Mouse (Mus musculus) kidney, embryonic 14.5 days (tissue): ENCODE data around the gene Pzp. TPM values are rescaled to one million over a fixed set of nuclear protein-coding genes. Genes with fewer than 3 reads are reported as not detected.

Experiments used
- ATAC-seq: fragments of 200-750 bp; cut with Nextera tagmentation; 2 replicates; pipeline ENCODE4 v1.8.0; 2017; ENCODE audit warnings: moderate number of reproducible peaks, mild to moderate bottlenecking, moderate TSS enrichment, moderate library complexity; ENCODE audit not compliant: low FRiP score, low TSS enrichment
- H3K27ac ChIP-seq: fragments of 300-500 bp; sonication (generic); 2 replicates; pipeline ENCODE4 v1.5.1; 2014; ENCODE audit warnings: low read depth, mild to moderate bottlenecking, low read length, moderate library complexity, mixed read lengths
- H3K27me3 ChIP-seq: fragments of 300-500 bp; sonication (generic); 2 replicates; pipeline ENCODE4 v1.6.1; 2014; ENCODE audit warnings: mild to moderate bottlenecking, low read length; ENCODE audit not compliant: control insufficient read depth, insufficient read depth
- H3K36me3 ChIP-seq: fragments of 300-500 bp; sonication (generic); 2 replicates; pipeline ENCODE4 v1.6.1; 2014; ENCODE audit warnings: low read length, mixed read lengths; ENCODE audit not compliant: control insufficient read depth, insufficient read depth
- H3K4me1 ChIP-seq: fragments of 300-500 bp; sonication (generic); 2 replicates; pipeline ENCODE4 v1.6.1; 2014; ENCODE audit warnings: low read length, mixed read lengths; ENCODE audit not compliant: control insufficient read depth, insufficient read depth
- H3K4me2 ChIP-seq: fragments of 300-500 bp; sonication (generic); replicated peaks from 2 replicates; pipeline ENCODE4 v1.6.1; 2014; ENCODE audit warnings: low read depth, mild to moderate bottlenecking, low read length
- H3K4me3 ChIP-seq: fragments of 300-500 bp; sonication (generic); 2 replicates; pipeline ENCODE4 v1.5.1; 2014; ENCODE audit warnings: mild to moderate bottlenecking, low read length
- H3K9ac ChIP-seq: fragments of 300-500 bp; sonication (generic); 2 replicates; pipeline ENCODE4 v1.6.1; 2014; ENCODE audit warnings: low read depth, mild to moderate bottlenecking, low read length, moderate library complexity
- H3K9me3 ChIP-seq: fragments of 300-500 bp; sonication (generic); 2 replicates; pipeline ENCODE4 v1.6.1; 2016; ENCODE audit warnings: low read length; ENCODE audit not compliant: control insufficient read depth
- WGBS: fragments of 180-500 bp; shearing (Covaris S2); extraction: QIAGEN DNeasy Blood & Tissue Kit; methylation state at CpG from one replicate; pipeline ENCODE4 v1.1.7; 2014; 5-methylcytosine and 5-hydroxymethylcytosine counted together
- polyA plus RNA-seq: library from polyadenylated mRNA; unstranded; fragments of >200 nt; fragmentation: Nextera tagmentation; extraction: Ambion mirVana; gene quantifications from 2 replicates; pipeline ENCODE4 v1.2.1, GENCODE M21; 2014

The Pzp gene
- polyA plus RNA-seq, 1 experiment from 2014 or later, result 1.0 TPM

DNA sequence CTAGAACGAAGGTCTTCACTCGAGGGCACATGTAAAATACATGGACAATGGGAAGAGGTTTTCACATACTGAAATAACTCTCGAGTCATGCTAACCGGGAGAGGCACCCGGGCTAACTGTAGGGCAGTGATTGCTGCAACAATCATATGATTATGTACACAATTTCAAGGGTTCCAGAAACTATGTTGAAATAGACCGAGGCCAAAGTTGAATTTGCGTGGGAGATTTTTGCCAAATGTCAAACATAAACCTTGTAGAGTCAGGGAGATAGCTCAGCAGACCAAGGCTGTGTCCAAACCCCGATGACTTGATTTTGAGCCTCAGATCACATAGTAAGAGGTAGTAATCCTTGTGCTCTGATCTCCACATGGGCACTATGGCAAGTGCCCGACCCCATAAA is 6.2 kb upstream of the Pzp start:
- H3K4me2 ChIP-seq, result no peak overlapping the region
- no peak overlapping the region for H3K27ac ChIP-seq
- H3K27me3 ChIP-seq, result no peaks in the 10 kb centered on the region
- 88% methylated on average over 9 of the region's 9 CpGs for WGBS
- no peaks in the 10 kb centered on the region for H3K36me3 ChIP-seq
- H3K4me1 ChIP-seq, result no peaks in the 10 kb centered on the region
- ATAC-seq, result no peak
- H3K9ac ChIP-seq, result no peak overlapping the region
- no peak overlapping the region for H3K4me3 ChIP-seq
- H3K9me3 ChIP-seq, result no peaks in the 10 kb centered on the region

DNA sequence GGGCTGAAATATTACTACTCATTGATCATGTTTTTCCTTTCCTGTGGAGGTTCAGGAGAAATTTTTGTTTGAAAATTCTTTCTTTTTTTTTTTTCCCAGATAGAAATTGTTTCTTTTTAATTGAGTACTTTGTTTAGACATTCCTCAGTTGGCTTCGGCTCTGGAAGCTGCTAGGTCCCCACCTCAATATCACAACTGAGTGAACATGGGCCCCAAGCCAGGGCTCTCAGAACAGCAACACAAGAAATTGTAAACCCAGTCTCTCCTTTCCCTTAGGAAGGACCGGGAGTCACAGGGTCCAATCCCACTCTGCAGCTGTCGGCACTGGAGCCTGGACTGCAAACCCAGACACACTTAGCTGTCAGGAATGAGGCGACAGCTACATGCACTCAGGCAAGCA is 2.0 kb upstream of the Pzp start:
- H3K4me3 ChIP-seq, result no peak overlapping the region
- no peak overlapping the region for H3K4me2 ChIP-seq
- peaks cover 3% of the 10 kb centered on the region; the same call in 1 of the 2 replicates for H3K9me3 ChIP-seq
- no peaks in the 10 kb centered on the region for H3K36me3 ChIP-seq
- H3K27me3 ChIP-seq, result no peaks in the 10 kb centered on the region
- 59% methylated on average over 4 of the region's 4 CpGs for WGBS
- H3K27ac ChIP-seq, result no peak overlapping the region
- H3K9ac ChIP-seq, result no peak overlapping the region
- H3K4me1 ChIP-seq, result no peaks in the 10 kb centered on the region
- ATAC-seq, result no peak

DNA sequence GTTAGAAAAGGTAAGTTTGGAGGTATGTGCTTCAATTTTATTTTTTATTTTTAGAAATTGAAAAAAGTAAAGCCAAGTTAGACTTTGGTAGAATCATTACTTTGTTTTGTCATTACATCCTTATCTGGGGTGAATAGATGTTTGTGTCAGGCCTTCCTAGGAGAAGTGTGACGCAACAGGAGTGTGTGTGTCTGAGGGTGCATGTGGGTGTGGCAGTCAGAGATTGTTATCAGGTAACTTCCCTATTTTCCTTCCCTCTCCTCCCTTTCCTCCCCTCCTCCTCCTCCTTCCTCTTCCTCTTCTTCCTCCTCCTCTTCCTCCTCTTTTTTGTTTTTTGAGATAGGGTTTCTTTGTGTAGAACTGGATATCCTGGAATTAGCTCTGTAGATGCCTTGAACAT is 590 bp upstream of the Pzp start:
- 66% methylated on average over 1 of the region's 1 CpGs for WGBS
- H3K36me3 ChIP-seq, result no peaks in the 10 kb centered on the region
- H3K4me3 ChIP-seq, result no peak overlapping the region
- no peaks in the 10 kb centered on the region for H3K27me3 ChIP-seq
- H3K27ac ChIP-seq, result no peak overlapping the region
- no peak for ATAC-seq
- no peak overlapping the region for H3K4me2 ChIP-seq
- H3K9ac ChIP-seq, result no peak overlapping the region
- peaks cover 3% of the 10 kb centered on the region; the same call in 1 of the 2 replicates for H3K9me3 ChIP-seq
- no peaks in the 10 kb centered on the region for H3K4me1 ChIP-seq

DNA sequence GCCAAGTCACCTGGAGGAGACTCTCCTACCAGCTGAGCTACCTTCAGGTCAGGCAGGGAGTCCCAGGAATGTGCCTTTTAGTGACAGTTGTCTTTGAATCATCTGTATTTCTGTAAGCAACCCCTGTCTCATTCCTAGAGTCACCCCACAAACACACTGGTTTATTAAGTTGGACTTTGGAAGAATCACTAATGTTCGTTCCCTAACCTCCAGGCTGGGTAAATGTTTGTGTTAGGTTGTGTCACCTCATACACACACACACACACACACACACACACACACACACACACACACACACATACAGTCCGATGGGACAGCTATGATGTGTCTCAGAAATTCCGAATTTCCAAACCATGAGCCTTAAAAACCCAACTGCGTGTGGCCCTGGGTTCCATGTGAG is 719 bp downstream of the Pzp start:
- H3K4me1 ChIP-seq, result no peaks in the 10 kb centered on the region
- no peak for ATAC-seq
- H3K4me3 ChIP-seq, result no peak overlapping the region
- no peaks in the 10 kb centered on the region for H3K36me3 ChIP-seq
- H3K27ac ChIP-seq, result no peak overlapping the region
- H3K4me2 ChIP-seq, result no peak overlapping the region
- WGBS, result 85% methylated on average over 4 of the region's 4 CpGs
- no peaks in the 10 kb centered on the region for H3K27me3 ChIP-seq
- no peak overlapping the region for H3K9ac ChIP-seq
- peaks cover 3% of the 10 kb centered on the region; the same call in 1 of the 2 replicates for H3K9me3 ChIP-seq

DNA sequence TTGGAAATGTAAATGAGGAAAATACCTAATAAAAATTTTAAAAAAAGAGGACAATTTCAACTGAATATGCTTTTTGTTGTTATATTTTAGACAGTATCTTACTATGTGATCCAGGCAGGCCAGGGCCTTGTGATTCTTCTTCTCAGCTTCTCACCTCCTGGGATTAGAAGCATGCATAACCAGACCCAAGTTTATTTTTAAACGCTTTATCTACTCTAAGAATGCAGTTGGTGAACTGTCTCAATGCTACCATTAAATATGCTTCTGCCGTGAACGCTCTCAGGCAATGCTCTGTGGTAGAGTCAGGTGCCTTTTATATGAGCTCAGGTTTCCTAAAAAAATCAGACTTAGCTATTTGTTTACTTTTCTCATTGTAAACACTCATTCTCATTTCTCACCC is 3.2 kb downstream of the Pzp start:
- ATAC-seq, result no peak
- WGBS, result 92% methylated on average over 3 of the region's 3 CpGs

DNA sequence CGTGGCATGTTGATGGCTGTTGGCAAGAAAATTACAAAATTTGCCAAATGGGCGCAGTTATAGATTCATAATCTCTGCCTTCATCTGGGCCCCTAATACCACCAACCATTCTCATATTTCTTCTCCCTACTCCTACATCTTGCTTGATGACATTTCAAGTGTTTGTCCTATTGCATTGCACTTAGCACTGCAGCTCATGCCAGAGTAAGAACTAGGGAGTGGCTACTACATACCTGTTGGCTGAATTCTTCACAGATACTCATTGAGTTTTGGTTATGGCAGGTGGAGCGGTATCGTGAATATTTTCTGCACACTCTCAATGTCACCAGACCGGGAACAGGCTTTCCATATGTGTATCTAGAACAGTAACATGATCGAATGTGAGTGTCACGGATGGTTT is 7.4 kb downstream of the Pzp start:
- Histone ChIP-seq H3K27me3 (no peaks in the 10 kb centered on the region), H3K4me3 (no peak overlapping the region), H3K4me1 (no peaks in the 10 kb centered on the region), H3K4me2 (no peak overlapping the region), H3K9me3 (no peaks in the 10 kb centered on the region), H3K9ac (no peak overlapping the region), H3K27ac (no peak overlapping the region), H3K36me3 (no peaks in the 10 kb centered on the region)
- WGBS, result 91% methylated on average over 7 of the region's 7 CpGs
- ATAC-seq, result no peak

More for the DNA sequence above, 3.2 kb downstream of the Pzp start:
- Histone ChIP-seq H3K9me3 (peaks cover 3% of the 10 kb centered on the region; the same call in 1 of the 2 replicates), H3K27me3 (no peaks in the 10 kb centered on the region), H3K4me3 (no peak overlapping the region), H3K9ac (no peak overlapping the region), H3K27ac (no peak overlapping the region), H3K4me1 (no peaks in the 10 kb centered on the region), H3K4me2 (no peak overlapping the region), H3K36me3 (no peaks in the 10 kb centered on the region)

DNA sequence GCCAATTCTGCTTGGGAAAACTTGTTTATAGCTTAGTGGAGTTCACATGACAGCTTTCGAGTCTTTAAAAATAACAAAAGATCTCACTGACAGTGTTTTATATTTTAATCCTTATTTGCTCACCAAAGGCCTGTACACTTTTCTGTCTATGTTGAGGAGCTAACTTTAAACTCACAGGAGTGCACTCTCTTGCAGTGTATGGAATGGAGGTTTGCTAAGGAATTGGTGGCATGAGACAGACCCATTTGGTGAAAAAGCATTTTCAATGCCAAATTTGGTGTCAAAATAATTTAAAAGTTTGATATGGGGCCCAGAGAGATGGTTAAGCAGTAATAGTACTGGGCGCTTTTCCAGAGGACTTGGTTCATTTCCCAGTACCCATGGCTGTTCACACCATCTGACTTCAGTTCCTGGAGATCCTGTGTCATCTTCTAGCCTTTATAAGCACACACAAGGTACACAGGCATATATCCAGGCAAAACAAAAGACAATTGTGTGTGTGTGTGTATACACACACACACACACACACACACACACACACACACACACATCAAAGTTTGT is 20.8 kb downstream of the Pzp start:
- Histone ChIP-seq H3K4me2 (no peak overlapping the region), H3K27ac (no peak overlapping the region), H3K9ac (no peak overlapping the region), H3K9me3 (no peaks in the 10 kb centered on the region), H3K36me3 (no peaks in the 10 kb centered on the region), H3K4me1 (no peaks in the 10 kb centered on the region), H3K27me3 (no peaks in the 10 kb centered on the region), H3K4me3 (no peak overlapping the region)
- no peak for ATAC-seq
- 87% methylated on average over 2 of the region's 2 CpGs for WGBS

DNA sequence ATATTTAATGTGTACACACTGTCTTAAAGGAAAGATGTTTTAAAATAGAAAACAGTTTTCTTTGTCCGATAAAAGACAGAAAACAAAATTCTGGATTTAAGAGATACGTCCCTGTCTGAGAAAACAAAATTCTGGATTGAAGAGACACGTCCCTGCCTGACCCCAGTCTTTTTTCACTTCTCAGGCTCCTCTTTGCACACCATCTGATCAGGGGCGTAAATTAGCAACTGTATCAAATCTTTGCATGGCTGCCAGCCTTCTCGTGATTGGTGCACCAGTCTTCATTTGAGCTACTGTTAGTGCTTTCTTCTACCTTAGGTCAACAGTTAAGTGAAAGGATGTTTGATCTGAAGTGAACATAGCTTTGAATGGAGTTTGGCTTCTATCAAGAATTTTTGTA is 21.8 kb downstream of the Pzp start:
- no peak overlapping the region for H3K4me2 ChIP-seq

DNA sequence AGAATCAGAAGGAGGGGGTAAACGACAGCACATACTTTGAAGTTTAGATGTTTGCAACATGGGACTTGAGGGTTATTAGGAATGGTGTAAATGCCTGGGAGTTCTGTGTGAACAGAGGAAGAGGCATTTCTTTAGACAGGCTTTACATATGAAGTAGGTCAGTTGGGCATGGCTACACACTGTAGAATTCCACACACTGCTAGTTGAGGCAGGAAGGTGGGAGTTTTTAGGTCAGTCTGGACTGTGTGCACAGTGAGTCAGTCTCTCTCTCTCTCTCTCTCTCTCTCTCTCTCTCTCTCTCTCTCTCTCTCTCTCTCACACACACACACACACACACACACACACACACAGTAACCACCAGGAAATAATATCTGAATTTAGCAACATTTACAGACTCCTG is 31.2 kb downstream of the Pzp start:
- Histone ChIP-seq H3K9ac (no peak overlapping the region), H3K4me3 (no peak overlapping the region), H3K36me3 (no peaks in the 10 kb centered on the region), H3K27me3 (no peaks in the 10 kb centered on the region), H3K4me1 (no peaks in the 10 kb centered on the region), H3K27ac (no peak overlapping the region), H3K4me2 (no peak overlapping the region), H3K9me3 (no peaks in the 10 kb centered on the region)
- WGBS, result 60% methylated on average over 1 of the region's 1 CpGs
- no peak for ATAC-seq

More for the DNA sequence above, 21.8 kb downstream of the Pzp start:
- Histone ChIP-seq H3K27me3 (no peaks in the 10 kb centered on the region), H3K9me3 (no peaks in the 10 kb centered on the region), H3K4me1 (no peaks in the 10 kb centered on the region), H3K27ac (no peak overlapping the region), H3K9ac (no peak overlapping the region), H3K4me3 (no peak overlapping the region), H3K36me3 (no peaks in the 10 kb centered on the region)
- 81% methylated on average over 5 of the region's 5 CpGs for whole genome bisulfite sequencing
- no peak for ATAC-seq
